Mouse (Mus musculus) layer of hippocampus, adult 9-10 months (tissue): ENCODE data around the gene Eif4b.

Experiments used
- DNase-seq: peaks from one replicate; pipeline ENCODE4 v3.0.0; 2022; ENCODE audit warnings: low spot score

Eif4b gene

GRCm38 (mm10) chr15:102116753-102117415, 43.3 kb downstream of the Eif4b start:
- DNase-seq, result no peak

DNA sequence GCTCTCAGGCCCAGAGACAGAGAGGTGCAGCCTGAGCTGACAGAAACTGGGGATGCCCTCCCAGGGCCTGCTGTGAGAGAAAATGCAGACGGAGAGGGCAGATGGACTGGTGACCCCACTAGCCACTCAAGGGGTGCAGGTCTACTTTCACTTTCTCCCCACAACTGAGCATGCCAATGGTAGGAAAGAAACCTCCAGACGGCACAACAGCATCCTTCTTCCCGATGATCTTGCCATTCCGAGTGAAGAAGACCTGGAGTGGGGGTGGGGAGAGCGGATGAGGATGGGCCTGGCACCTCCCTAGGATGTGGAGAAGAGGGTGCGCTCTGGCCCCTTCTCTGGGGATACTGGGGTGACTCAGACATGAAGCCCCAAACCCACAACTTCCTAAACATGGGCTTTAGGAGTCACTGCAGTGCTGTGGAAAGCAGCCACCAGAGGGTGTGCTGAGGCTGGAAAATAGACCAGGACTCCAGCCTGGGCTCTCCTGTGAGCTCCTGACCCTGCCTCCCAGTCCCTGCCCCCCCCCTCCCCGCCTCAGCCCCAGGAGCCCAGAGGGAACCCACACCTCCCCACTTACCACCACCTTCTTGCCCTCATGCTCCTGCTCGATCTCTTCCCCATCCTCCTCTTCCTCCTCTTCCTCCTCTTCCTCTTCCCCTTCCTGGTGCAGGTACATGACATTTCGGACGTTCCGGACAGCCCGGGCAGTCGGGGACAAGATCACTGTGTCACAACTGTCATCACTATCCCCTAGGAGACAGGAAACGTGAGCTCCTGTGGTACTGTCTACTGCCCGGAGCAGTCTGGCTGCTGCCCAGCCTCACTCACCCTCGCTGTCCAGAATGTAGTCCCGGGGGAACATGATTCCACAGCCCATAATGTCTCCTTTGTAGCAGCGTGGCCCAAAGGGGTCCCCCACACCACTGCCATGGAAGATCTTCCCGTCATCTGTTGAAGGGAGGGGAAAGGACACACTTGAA, 44.2 kb downstream of the Eif4b start:
- no peak for DNase-seq

DNA sequence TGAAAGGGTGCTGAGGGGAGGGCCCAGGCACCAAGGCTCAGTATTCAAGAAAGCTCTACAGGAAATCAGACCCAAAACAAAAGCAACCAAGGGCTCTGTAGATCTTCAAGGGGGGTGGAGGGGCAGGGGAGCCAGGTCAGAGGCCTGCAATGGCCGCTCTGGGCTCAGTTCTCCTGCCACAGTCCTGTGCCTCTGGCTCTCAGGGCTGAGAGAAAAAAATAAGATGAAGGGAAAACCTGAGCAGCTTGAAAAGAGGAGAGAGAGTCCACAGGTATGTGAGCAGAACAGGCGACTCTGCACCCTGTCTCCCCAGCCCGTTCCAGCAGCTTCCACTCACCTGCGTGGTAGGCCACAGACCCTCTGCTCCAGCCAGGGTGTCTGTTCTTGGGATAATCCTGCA, 45.0 kb downstream of the Eif4b start:
- no peak for DNase-seq

DNA sequence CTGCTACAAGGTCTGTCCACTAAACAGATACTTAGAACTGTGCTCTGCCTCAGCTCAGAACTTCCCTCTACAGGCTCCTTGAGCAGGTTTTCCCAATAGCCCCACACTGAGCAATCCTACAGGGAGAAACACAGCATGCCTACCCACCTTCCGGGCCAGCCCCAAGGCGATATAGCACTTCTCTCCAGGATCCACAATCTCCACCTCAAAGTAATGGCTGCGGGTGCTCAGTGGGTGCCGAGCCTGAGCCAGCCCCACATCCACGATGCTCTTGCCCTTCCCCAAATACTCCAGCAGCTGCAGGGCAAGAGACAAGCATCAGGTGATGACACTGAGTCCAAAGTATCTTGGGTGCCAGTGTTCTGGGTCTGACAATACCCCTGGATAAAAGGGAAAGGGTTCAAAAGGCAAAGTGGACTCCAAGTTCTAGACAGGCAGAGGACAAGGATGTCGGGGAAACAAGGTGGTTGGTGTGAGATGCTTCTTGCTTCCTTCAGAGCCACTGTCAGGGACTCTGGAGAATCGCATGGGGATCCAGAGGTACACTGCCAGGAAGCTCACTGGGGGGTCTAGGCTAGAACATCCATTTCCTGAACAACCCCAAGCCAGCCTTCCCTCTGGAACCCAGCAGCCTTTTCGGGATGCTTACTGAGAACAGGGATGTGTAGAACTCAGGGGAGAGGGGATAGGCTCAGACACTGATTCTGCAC, 45.7 kb downstream of the Eif4b start:
- DNase-seq, result no peak

GRCm38 (mm10) chr15:102119831-102120170, 46.2 kb downstream of the Eif4b start:
- DNase-seq, result no peak

GRCm38 (mm10) chr15:102120530-102120929, 47.0 kb downstream of the Eif4b start:
- no peak for DNase-seq

- no peak for DNase-seq
Observed at GRCm38 (mm10) chr15:102126303-102126702, 52.7 kb downstream of the Eif4b start.

DNA sequence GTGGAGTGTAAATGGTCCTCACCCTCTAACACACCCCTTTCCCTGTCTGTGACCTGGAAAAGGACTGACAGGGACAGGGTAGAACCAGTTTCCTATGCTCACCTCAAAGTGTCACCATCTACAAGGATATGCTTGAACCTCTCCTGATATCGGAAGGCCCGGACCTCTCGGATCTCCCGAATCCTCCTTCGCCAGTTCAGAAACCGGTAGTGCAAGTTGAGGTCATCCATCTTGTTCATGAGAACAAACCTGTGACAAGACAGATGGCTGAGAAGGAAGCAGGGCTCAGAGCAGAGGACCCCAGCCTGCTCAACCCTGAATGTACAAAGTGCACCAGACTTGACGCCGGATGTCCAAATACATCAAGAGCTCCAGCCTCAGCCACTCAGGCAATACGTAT, 59.7 kb downstream of the Eif4b start:
- DNase-seq, result no peak

GRCm38 (mm10) chr15:102134709-102135108, 61.1 kb downstream of the Eif4b start:
- DNase-seq, result no peak

GRCm38 (mm10) chr15:102135522-102136128, 62.1 kb downstream of the Eif4b start:
- DNase-seq, result no peak

DNA sequence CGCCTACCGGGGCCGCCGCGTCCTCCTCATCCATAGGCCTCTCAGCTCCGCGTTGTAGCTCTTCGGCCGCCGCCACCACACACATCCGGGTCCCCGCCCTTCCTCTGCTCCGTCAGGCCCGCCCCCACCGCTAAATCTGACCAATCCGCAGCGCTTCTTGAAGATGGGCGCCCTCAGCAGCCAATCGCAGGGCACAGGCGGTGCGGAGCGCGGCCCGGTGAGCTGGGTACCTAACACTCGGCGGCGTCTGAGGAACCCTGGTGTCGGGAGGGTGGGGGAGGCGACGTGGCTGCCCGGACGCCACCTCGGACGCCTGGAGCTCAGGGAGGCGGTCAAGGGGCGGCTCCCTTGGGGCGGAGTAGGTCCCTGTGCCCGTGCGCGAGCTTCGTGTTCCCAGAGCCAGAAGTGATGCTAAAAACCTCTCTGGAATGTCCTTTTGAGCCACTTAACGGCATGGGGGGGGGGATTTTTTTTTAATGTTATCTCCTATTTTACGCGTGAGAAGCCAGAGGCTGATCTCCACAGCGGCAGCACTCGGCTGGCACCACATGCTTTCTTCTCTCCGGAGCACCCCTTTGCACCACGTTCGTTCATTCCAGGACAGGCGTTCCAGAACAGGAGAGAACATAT, 62.7 kb downstream of the Eif4b start, which contains the start of gene Spryd3:
Gene Spryd3 (minus strand): TSS at position 106 of the 630 bp plus-strand sequence.
- DNase-seq, result peak; percentile 93

- no peak for DNase-seq
Observed at GRCm38 (mm10) chr15:102141120-102141519, 67.5 kb downstream of the Eif4b start.

- DNase-seq, result no peak
Observed at GRCm38 (mm10) chr15:102142914-102143912, 69.6 kb downstream of the Eif4b start.

DNA sequence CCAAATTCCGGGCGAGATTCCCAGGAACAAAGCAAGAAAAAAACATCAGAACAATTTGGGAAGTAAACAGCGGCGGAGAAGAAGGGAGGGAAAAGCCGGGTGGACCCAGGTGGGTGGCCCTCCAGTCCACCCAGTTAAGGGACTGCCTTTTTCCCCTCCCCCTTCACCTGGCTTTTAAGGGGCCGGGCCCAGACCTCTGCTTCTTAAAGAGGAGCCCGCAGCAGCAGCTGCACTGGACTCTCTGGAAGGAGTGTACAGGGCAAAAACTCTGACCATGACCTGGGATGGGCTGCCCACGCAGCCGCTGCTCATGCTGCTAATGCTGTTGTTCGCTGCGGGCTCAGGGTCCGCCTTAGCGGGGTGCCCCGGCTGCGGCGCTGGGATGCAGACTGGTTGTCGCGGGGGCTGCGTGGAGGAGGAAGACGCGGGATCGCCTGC, 70.7 kb downstream of the Eif4b start, which contains the start of gene Igfbp6:
Gene Igfbp6 (plus strand): TSS at position 89 of the 438 bp plus-strand sequence.
- DNase-seq, result no peak

DNA sequence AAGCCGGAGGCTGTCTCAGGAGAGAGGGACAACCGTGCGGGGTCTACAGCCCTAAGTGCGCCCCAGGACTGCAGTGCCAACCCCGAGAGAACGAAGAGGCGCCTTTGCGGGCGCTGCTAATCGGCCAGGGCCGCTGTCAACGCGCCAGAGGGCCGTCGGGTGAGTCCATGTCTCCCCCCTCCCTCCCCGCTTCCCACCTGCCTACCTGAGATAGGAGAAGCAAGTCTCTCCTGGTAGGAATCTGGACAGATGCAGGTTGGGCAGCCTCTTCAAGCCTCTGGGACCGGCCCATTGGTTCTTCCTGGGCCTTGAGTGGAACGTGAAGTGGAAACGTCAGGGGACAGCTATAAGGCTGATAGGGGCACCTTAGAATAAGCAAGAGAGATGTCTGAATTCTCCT, 71.2 kb downstream of the Eif4b start:
- DNase-seq, result no peak

DNA sequence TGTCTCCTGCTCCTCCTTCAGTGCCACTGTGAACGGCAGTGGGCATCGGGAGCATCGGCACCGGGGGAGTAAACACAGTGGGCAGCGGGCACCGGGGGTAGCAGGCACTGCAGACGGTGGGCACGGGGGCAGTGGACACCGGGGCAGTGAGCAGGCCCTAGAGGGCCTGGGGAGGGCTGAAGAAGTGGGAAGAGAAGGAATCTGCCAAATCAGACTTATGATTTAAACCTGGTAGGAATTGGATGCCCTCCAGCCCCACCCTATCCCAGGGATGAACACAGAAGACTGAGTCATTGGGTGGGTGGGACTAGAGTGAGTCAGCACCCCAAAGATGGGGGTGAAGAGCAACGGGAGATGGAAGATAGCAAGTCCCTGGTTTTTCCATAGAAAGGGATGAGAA, 71.8 kb downstream of the Eif4b start:
- DNase-seq, result no peak

GRCm38 (mm10) chr15:102146089-102146488, 72.5 kb downstream of the Eif4b start:
- DNase-seq, result no peak
